Mouse (Mus musculus) limb, embryonic 14.5 days (tissue): ENCODE results near the gene Grap2. TPM values are rescaled to one million over a fixed set of nuclear protein-coding genes. Genes with fewer than 3 reads are reported as not detected.

Source experiments
- ATAC-seq: fragments of 200-750 bp; cut with Nextera tagmentation; 2 replicates; pipeline ENCODE4 v1.8.0; 2017; ENCODE audit warnings: low read depth, moderate number of reproducible peaks, moderate TSS enrichment; ENCODE audit not compliant: low FRiP score
- DNase-seq: peaks from one replicate; pipeline ENCODE4 v3.0.0-alpha.2; 2015; ENCODE audit warnings: low spot score
- H3K27ac ChIP-seq: fragments of 300-500 bp; sonication (generic); replicated peaks from 2 replicates; pipeline ENCODE4 v1.5.1; 2014; ENCODE audit warnings: low read depth, mild to moderate bottlenecking, low read length, moderate library complexity, mixed read lengths
- H3K27me3 ChIP-seq: fragments of 300-500 bp; sonication (generic); 2 replicates; pipeline ENCODE4 v1.6.1; 2014; ENCODE audit warnings: low read length, mixed read lengths; ENCODE audit not compliant: control insufficient read depth, insufficient read depth
- H3K36me3 ChIP-seq: fragments of 300-500 bp; sonication (generic); 2 replicates; pipeline ENCODE4 v1.6.1; 2014; ENCODE audit warnings: mild to moderate bottlenecking, low read length, moderate library complexity, mixed read lengths; ENCODE audit not compliant: control insufficient read depth, insufficient read depth
- H3K4me1 ChIP-seq: fragments of 300-500 bp; sonication (generic); 2 replicates; pipeline ENCODE4 v1.6.1; 2014; ENCODE audit warnings: antibody characterized with exemption, low read length, mixed read lengths; ENCODE audit not compliant: control insufficient read depth, insufficient read depth
- H3K4me2 ChIP-seq: fragments of 300-500 bp; sonication (generic); replicated peaks from 2 replicates; pipeline ENCODE4 v1.6.1; 2014; ENCODE audit warnings: low read depth, mild to moderate bottlenecking, low read length, moderate library complexity; ENCODE audit not compliant: severe bottlenecking
- H3K4me3 ChIP-seq: fragments of 300-500 bp; sonication (generic); replicated peaks from 2 replicates; pipeline ENCODE4 v1.5.1; 2014; ENCODE audit warnings: low read length
- H3K9ac ChIP-seq: fragments of 300-500 bp; sonication (generic); 2 replicates; pipeline ENCODE4 v1.6.1; 2014; ENCODE audit warnings: mild to moderate bottlenecking, low read depth, low read length, moderate library complexity; ENCODE audit not compliant: severe bottlenecking
- H3K9me3 ChIP-seq: fragments of 300-500 bp; sonication (generic); 2 replicates; pipeline ENCODE4 v1.6.1; 2016; ENCODE audit warnings: low read length; ENCODE audit not compliant: control insufficient read depth
- POLR2A ChIP-seq: fragments of 200-500 bp; IDR thresholded peaks from 2 replicates; pipeline ENCODE4 v1.8.0; 2012; ENCODE audit warnings: inconsistent platforms, mild to moderate bottlenecking, moderate library complexity, borderline replicate concordance; ENCODE audit not compliant: insufficient read depth, insufficient read length; ENCODE audit errors: extremely low read depth
- WGBS: fragments of 180-500 bp; shearing (Covaris S2); extraction: QIAGEN DNeasy Blood & Tissue Kit; methylation state at CpG from one replicate; pipeline ENCODE4 v1.1.7; 2014; 5-methylcytosine and 5-hydroxymethylcytosine counted together
- polyA plus RNA-seq, 2 experiments: library from polyadenylated mRNA; depleted of rRNA in 1 of 2; stranded (reverse) in 1 of 2; unstranded in 1 of 2; fragments of >200 nt; fragmentation: Nextera tagmentation in 1 of 2; extraction: Ambion mirVana in 1 of 2; gene quantifications; 2 replicates each; pipeline versions ENCODE4 v1.2.1 to v1.2.3; 2012 to 2014

Gene Grap2
- polyA plus RNA-seq, 2 experiments = 0.36 to 1.2 TPM

GRCm38 (mm10) chr15:80590641-80591040 is 18.2 kb downstream of the Grap2 start:
- no peak overlapping the region for H3K4me2 ChIP-seq
- no peak for ATAC-seq
- TF ChIP-seq POLR2A = no peak
- no peak overlapping the region for H3K9ac ChIP-seq
- H3K9me3 ChIP-seq = no peaks in the 10 kb centered on the region
- H3K27me3 ChIP-seq = no peaks in the 10 kb centered on the region
- no peaks in the 10 kb centered on the region for H3K36me3 ChIP-seq
- H3K27ac ChIP-seq = no peak overlapping the region
- H3K4me3 ChIP-seq = no peak overlapping the region
- WGBS = 90% methylated on average over 5 of the region's 5 CpGs
- DNase-seq = no peak
- H3K4me1 ChIP-seq = 0 out of 2 replicates have a peak, but pooled peaks cover 4% of the 10 kb centered on the region

GRCm38 (mm10) chr15:80592737-80593136 is 20.3 kb downstream of the Grap2 start:
- TF ChIP-seq POLR2A = no peak
- H3K4me2 ChIP-seq = no peak overlapping the region
- no peak overlapping the region for H3K9ac ChIP-seq
- no peaks in the 10 kb centered on the region for H3K36me3 ChIP-seq
- no peaks in the 10 kb centered on the region for H3K27me3 ChIP-seq
- 0 out of 2 replicates have a peak, but pooled peaks cover 4% of the 10 kb centered on the region for H3K4me1 ChIP-seq
- H3K27ac ChIP-seq = no peak overlapping the region
- no peaks in the 10 kb centered on the region for H3K9me3 ChIP-seq
- WGBS = 68% methylated on average over 6 of the region's 6 CpGs
- no peak overlapping the region for H3K4me3 ChIP-seq
- no peak for ATAC-seq
- DNase-seq = no peak

- no peak for ATAC-seq
- Histone ChIP-seq H3K27me3 (no peaks in the 10 kb centered on the region), H3K9me3 (no peaks in the 10 kb centered on the region), H3K36me3 (no peaks in the 10 kb centered on the region), H3K4me2 (no peak overlapping the region), H3K27ac (no peak overlapping the region), H3K4me3 (no peak overlapping the region), H3K9ac (no peak overlapping the region), H3K4me1 (peaks cover 6% of the 10 kb centered on the region; the same call in 1 of the 2 replicates)
- TF ChIP-seq POLR2A = no peak
- DNase-seq = no peak
- 70% methylated on average over 5 of the region's 5 CpGs for WGBS
These were observed 21.5 kb downstream of the Grap2 start for GRCm38 (mm10) chr15:80593877-80594276.

GRCm38 (mm10) chr15:80598750-80599149 is 26.4 kb downstream of the Grap2 start:
- peaks cover 14% of the 10 kb centered on the region; the same call in 1 of the 2 replicates for H3K4me1 ChIP-seq
- TF ChIP-seq POLR2A = no peak
- no peaks in the 10 kb centered on the region for H3K27me3 ChIP-seq
- H3K36me3 ChIP-seq = no peaks in the 10 kb centered on the region
- H3K4me2 ChIP-seq = peak overlapping the region; percentile 29; the same call in 1 of the 2 replicates
- no peak overlapping the region for H3K4me3 ChIP-seq
- H3K9ac ChIP-seq = no peak overlapping the region
- H3K9me3 ChIP-seq = no peaks in the 10 kb centered on the region
- 27% methylated on average over 12 of the region's 12 CpGs for WGBS
- no peak for DNase-seq
- no peak for ATAC-seq
- no peak overlapping the region for H3K27ac ChIP-seq

- H3K27ac ChIP-seq = no peak overlapping the region
- WGBS = 33% methylated on average over 16 of the region's 16 CpGs
These were observed 26.9 kb downstream of the Grap2 start for GRCm38 (mm10) chr15:80599213-80599750.

GRCm38 (mm10) chr15:80599843-80600242 is 27.4 kb downstream of the Grap2 start:
- H3K27ac ChIP-seq = no peak overlapping the region
- no peaks in the 10 kb centered on the region for H3K36me3 ChIP-seq
- no peaks in the 10 kb centered on the region for H3K27me3 ChIP-seq
- WGBS = 28% methylated on average over 4 of the region's 4 CpGs
- no peak overlapping the region for H3K4me2 ChIP-seq
- DNase-seq = no peak
- ATAC-seq = no peak
- H3K9me3 ChIP-seq = no peaks in the 10 kb centered on the region
- peaks cover 14% of the 10 kb centered on the region; the same call in 1 of the 2 replicates for H3K4me1 ChIP-seq
- H3K9ac ChIP-seq = no peak overlapping the region
- TF ChIP-seq POLR2A = no peak
- no peak overlapping the region for H3K4me3 ChIP-seq

More at GRCm38 (mm10) chr15:80599213-80599750, 26.9 kb downstream of the Grap2 start:
- TF ChIP-seq POLR2A = no peak
- Histone ChIP-seq H3K4me2 (peak overlapping the region; percentile 29; the same call in 1 of the 2 replicates), H3K9ac (no peak overlapping the region), H3K4me3 (no peak overlapping the region), H3K27me3 (no peaks in the 10 kb centered on the region), H3K36me3 (no peaks in the 10 kb centered on the region), H3K9me3 (no peaks in the 10 kb centered on the region), H3K4me1 (peaks cover 14% of the 10 kb centered on the region; the same call in 1 of the 2 replicates)
- ATAC-seq (no peak), DNase-seq (no peak)
